Mouse (Mus musculus): ENCODE measurements around the gene Col20a1.

The Col20a1 gene

DNA sequence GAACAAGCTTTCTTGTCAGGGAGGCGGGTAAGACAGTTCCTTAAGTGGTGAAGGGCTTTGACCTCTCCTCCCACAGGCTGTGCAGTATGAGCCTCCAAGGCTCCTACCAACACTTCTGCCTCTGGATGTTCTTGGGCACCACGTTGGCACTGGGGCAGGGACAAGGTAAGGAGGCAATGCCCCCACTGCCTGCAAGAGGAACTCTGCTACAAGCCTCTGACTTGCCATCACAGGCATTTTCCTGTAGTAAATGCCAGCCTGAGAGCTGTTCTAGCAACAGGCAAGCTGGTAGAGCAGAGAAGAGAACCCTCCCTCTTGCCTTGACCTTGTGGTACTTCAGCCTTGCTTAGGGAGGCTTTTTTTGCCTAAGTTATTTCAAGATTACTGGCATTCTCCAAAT lies at the start of gene Col20a1:
Gene Col20a1, plus strand, starts transcription at position 87 of the 400 bp plus-strand sequence.
- DNase-seq (ENCODE audit: low spot score in 2 of 2) = no peak

DNA sequence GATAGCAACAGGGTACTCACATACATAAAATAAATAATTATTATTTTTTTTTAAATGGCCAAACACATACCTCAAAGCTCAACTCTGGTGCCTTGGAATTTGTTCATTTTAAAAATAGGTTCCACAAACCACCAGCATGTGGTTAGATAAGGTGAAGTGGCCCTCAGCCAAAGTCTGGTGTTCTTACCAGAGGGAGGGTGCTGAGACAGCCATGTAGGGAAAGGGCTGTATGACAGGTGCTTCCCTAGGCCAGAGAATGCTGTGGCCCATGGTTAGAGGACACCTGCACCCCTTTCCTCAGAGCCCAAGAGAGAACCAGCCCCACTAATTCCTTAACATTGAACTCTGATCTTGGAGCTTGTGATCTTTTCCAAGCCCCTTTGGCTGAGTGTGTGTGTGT lies 46.1 kb upstream of the Col20a1 start:
- no peak for DNase-seq (ENCODE audit: low spot score in 2 of 2)

DNA sequence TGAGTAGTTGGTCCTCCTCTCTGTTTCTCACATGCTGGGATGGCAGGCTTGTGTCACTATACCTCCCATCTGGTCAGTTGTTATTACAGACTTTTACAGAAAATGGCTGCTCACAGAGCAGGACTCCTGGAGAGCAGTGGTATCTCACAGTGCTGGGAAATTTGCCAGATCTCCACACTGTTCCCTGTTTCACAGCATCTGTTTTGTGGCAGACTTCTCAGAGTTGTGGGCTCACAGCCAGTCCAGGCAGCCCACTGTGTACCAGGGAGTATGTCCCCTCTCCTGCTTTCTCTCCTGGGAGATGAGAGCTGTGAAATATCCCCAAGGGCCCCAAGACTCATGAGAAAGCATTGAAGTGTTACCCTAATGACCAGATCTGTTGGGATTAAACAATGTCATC lies 44.5 kb upstream of the Col20a1 start:
- DNase-seq (ENCODE audit: low spot score in 2 of 2) = no peak

DNA sequence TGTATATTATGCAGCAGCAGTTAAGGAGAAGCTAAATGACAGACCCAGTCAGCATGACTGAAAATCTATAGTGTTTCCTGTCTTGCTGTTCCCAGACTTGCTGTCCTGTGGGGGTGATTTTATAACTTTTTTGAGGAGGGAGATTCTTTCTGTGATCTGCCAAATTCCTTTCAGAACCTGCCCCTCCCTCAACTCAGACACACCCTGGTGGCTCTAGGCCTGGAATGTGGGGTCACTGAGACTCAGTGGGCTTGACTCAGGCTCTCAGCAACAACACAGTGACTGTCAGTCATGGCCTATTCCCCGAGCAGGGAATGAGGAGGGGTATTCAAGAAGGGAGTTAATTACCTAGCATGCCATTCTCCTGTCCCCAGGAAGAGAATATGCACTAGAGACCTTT lies 36.4 kb upstream of the Col20a1 start:
- no peak for DNase-seq (ENCODE audit: low spot score in 2 of 2)

DNA sequence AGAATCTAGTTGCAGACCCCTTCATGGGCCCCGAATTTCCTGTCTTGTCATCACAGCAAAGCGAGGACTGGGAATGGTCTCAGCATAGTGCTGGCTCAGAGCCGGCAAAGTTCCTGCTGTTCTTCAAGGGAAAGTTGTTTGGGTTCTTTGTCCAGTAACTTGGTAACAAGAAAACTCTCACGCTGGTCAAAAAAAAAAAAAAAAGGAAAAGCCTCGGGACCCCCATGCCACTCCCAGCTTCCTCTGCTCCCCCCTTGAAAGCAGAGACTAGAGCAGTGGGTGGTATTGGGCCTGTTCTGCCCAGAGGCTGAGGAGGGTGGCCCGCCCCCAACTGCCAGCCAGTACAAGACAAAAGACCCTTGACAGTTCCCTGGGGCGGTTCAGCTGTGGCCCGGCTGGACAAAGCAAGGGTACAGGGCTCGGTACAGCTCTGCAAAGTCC lies 33.6 kb upstream of the Col20a1 start:
- DNase-seq (ENCODE audit: low spot score in 2 of 2) = peak; percentile 30 to 41

DNA sequence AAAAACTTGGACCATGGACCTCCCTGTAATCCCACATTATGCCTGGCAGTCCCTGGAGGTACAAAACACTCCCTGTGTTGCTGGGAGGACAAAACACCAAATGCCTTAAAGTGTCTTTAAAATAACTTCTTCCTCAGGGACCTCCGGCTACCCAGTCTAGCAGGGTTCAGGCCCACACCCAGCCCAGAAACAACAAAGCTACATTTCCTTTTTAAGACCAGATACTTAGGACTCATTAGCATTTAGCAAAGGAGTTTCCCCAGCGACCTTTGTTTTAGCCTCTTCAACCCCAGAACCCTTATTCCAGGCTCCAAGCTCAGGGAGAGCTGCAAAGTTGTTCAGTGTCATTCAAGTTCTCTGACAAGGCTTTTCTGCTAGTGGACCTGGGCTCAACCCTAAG lies 32.7 kb upstream of the Col20a1 start:
- DNase-seq (ENCODE audit: low spot score in 2 of 2) = no peak

DNA sequence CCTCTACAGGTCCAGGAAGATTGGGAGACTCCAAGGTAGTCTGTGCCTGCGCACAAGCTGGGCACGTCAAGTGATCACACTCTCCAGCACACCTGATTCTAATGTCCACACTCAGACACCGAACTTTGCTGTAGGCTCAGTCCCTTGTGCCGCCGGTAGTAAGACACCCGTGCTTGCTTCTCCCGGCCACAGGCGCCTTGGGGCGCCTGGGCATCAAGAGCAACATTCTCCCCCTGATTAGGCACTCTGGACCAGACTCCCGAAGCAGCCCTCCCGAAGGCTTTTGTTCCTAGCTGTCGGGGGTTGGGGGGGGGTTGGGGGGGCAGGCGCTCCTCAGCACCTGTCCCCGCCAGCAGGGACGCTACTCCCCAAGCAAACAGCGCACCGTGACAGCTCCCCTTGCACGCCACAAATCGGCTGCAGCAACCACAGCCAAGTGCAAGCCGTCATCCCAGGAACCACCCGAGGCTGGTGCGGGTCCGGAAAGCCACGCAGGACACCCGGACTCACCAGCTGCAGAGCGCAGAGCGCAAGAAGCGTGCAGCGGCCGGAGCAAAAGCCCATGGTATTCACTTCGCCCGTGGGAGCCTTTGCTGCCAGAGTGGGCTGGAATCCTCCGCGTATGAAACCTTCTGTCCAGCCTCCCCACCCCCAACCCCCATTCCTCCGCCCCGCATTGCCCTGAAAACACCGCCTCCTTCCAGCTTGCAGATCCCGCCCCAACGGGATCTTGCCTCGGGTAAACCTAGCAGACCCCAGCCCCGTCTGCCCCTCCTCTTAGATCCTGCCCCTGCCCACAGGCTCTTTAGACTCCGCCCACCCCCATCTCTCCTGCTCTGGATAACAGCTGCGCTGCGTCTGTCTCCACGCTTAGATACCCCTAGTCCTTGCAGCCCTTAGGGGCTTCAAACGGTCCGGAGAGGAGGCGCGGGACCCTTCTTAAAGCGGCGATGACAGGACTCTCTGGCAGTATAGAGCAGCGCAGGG lies 32.0 kb upstream of the Col20a1 start, which contains the start of gene Nkain4:
Gene Nkain4, minus strand, starts transcription at position 639 of the 987 bp plus-strand sequence.
- DNase-seq (ENCODE audit: low spot score in 2 of 2) = peak; percentile 20 to 22

DNA sequence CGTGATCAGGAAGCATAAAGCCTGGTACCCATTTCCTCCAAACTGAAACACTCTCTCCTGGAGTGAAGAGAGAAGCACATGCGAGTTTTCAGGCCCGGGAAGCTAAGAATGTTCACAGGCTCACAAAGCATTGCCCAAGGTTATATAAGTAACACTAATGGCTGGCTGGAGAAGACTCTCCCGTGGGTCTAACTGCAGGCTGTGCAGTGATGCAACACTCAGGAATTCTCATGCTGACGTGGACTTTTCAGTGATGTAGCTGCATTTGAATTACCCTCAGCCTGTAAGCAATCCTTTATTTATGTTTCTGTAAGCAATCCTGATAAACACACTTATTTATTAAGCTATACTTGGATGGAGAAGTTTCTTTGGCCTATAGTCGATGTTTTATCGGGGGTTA lies 26.7 kb upstream of the Col20a1 start:
- DNase-seq (ENCODE audit: low spot score in 2 of 2) = no peak

DNA sequence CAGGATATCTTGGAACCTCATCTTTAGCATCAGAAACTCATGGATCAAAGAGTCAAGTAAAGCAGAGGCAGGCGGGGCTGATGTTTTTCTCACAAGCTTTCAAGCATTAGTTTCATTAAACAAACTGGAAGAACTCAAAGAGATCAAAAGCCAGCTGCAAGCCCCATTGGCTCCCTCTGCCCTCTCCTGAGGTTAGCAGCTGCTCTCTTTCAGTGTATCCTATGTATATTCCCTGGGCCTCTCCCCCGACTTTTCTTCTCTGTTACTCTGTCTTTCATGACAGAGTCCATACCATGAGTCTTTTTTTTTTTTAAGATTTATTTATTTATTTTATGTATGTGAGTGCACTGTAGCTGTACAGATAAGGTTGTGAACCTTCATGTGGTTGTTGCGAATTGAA lies 26.1 kb upstream of the Col20a1 start:
- no peak for DNase-seq (ENCODE audit: low spot score in 2 of 2)

DNA sequence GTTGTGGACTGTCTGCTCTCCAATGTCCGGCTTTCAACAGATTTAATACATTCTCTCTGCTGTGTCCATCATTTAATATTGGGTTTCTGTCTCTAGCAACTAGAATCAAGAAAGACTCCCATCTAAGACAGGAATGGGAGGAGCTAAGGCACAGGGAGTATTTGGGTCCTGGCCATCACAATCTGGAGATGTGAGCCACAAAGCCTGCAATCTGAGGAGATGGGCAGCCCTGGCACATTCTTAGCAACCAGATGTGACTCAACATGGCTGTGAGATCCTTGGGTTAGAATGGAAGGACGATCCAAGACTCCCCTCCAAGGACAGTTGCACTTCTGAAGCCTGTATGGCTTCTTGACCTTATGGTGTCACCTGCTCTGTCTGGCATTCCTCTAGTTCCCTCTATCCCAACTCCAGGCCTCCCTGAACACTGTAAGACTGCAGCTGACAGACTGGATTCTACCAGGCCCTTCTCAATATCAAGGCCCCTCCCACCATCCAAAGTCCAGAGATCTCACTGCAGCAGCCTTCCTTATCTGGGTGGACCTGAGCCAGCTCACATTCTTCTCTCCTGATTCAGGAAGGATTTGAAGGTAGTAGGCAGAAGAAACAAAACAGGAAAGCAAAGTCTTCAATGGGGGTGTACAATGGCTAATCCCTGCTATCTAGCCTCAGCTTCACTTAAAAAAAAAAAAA lies 23.6 kb upstream of the Col20a1 start:
- DNase-seq (ENCODE audit: low spot score in 2 of 2) = no peak

DNA sequence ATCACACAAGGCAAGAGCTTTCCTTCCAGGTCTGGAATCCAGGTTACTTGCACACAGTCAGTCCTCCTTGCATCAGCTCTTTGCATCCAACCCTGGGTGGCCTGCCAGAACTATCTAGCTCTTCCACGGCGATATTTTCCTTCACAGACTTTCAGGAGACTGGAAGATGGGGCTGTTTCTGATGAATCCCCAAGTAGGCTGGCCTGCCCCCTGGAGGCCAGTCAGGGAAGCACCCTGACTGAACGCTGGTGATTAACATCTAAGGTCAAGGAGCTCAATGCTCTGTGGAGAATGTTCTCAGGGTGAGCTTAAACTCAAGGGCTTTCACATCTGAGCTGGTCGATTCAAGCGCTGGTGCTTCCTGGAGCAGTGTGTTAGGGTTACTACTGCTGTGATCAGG lies 22.4 kb upstream of the Col20a1 start:
- peak; percentile 58 to 59 for DNase-seq (ENCODE audit: low spot score in 2 of 2)

DNA sequence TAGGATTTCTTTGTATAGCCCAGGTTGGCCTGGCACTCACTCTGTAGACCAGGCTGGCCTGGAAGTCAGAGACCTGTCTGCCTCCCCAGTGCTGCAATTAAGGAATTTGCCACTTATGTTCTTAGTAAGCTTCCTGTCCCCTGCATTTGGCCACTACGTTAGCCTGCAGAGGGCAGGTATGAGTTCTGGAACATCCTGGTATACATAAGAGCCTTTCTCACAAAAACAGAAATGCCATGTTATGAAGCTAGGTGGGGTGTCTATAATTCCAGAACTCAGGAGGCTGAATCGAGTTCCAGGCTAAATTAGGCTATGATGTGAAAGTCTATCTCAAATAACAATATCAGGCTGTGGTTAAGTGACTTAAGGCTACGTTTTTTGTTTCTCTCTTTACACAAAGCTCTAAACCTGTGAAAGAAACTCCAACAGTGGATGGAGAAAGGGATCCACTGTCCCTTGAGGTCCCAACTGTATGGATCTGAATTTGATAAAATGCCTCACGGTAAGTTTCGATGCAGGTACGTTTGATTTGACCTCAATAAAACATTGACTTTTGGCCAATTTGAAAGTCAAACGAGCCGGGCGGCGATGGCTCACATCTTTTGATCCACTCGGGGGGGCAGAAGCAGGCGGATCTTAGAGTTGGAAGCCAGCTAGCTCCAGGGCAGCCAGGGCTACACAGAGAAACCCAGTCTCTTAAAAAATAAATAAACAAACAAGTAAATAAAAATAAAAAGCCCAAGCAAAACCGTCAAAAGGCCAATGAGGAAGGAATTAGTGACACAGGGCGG lies 20.0 kb upstream of the Col20a1 start:
- DNase-seq (ENCODE audit: low spot score in 2 of 2) = no peak

DNA sequence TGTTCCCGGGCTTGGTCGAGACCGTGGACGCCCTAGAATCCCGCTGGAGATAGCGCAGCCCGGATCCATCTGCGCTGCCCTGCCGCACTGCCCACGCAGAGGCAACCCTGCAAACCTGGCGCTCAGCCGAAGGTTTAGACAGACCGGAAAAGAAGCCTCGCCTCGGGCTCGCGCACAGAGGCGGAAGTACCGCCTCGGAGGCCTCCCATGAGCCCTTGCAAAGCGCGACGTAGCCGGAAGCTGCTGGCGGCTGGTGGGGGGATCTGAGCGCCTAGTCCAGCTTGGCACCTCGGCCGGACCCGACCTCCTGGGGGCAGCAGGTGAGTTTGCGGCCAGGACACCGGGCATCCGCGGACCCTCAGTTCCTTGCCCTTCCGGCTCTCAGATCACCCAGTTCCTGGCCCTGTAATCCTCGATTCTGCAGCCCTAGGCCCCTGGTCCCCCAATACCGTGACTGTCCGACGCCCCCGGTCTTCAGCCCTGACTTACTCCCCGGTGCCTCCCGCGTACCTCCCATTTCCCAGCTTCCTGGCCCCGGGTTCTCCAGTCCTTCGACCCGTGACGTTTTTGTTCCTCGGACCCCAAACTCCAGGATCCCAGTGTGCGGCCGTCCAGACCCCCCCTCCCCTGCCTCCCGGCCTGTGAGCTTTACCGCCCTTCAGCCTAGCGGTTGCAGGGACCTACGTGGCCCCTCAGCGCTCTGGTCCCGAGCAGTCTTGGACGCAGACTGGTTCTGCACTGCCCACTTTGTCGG lies 19.1 kb upstream of the Col20a1 start, which contains the start of gene Arfgap1:
Gene Arfgap1, plus strand, starts transcription at position 216 of the 754 bp plus-strand sequence.
- peak; percentile 90 to 92 for DNase-seq (ENCODE audit: low spot score in 2 of 2)

DNA sequence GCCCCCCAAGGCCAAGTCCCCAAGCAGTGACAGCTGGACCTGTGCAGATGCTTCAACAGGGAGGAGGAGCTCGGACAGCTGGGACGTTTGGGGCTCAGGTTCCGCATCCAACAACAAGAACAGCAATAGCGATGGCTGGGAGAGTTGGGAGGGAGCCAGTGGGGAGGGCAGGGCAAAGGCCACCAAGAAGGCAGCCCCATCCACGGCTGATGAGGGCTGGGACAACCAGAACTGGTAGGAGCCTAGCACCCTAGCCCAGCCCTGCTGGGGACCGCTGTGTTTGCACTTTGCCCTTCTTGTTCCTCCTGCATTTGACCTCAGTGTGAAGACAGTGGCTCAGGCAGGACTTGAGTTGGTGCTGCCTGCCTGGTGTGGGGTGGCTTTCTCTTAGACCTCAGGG lies 5.2 kb upstream of the Col20a1 start:
- no peak for DNase-seq (ENCODE audit: low spot score in 2 of 2)

DNA sequence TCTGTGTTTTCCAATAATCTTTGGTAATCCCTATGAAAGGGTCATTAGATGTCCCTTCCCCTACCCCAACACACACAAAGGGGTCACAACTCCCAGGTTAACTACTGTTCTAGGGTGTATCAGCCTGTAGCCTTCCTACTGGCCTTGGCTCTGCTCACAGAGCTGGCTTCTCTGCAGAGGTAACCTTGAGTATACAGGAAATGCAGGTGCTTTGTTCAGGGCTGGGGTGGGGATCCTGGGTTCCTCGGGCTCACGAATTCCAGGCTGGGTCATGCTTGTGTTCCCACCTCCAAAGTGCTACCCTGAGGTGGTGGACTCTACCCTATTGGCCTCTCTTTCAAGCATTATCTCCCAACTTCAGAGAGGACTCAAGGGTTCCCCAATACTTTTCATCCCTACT lies 700 bp upstream of the Col20a1 start:
- no peak for DNase-seq (ENCODE audit: low spot score in 2 of 2)

DNA sequence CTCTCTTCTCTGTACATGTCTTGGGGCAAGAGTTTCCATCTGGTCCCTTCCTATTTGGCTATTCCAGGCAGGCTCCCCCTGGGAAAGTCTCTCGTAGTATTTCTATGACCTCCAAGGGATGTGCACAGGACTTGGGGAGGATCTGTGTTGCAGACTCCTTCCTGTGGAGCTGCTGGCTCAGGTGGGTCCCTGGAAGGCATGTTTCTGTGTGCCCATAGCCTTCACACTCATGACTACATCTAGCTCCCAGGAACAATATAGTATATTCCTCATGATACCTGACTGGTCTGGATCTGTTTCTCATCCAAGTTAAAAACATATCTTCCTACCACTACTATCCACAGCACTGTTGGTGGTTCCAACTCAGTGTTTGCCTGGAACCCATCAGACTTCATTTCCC lies 666 bp downstream of the Col20a1 start:
- no peak for DNase-seq (ENCODE audit: low spot score in 2 of 2)

DNA sequence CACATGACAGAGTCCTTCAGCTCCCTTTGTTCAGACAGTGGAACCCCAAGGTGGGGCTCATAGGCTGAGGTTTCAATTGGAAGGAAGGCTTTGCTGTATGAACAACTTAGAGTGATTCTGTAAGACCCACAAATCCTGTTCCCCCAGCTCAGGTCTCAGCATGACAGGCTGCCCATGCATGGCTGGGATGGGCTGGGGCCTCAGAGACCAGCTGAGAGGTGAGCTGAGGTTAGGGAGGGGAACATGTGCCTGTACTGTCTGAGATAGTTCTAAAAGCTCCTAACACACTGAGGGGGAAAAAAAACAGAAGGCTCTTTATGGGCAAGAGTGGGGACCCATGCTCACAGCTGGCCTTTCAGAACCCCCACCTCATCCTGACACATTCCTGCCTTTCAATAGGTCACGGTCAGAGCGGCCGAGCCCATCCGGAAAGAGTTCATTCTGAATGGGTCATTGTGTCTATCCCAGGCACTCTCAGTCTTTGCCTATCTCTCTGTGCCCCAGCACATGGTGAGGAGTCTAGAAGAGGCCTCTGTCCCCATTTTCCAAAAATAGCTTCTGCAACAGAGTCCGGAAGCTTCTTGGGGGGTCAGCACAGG lies 1.2 kb downstream of the Col20a1 start:
- DNase-seq (ENCODE audit: low spot score in 2 of 2) = no peak

DNA sequence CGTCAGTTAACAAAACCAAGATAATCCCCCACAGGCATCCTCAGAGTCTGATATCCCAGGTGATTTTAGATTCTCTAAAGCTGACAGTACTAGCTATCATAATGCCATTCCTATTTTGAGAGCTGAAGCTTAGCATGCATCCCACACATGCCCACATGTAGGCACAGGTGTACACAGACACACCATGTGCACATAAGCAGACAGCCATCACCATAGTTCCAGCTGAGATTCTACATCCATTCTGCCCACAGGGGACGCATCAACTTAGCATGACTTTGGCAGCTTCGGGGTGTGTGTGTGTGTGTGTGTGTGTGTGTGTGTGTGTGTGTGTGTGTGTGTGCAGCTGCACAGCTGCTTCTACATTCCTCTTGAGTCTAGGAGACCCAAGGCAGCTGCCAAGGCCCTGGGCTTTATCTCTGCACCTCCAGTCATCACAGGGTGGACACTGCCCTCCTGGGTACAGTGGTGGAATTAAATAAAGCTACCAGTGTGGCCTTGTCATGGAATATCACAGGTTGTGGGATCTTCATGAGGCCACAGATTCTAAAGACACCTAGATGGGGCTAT lies 2.1 kb downstream of the Col20a1 start:
- DNase-seq (ENCODE audit: low spot score in 2 of 2) = peak in 1 of 2 experiments; percentile 24

DNA sequence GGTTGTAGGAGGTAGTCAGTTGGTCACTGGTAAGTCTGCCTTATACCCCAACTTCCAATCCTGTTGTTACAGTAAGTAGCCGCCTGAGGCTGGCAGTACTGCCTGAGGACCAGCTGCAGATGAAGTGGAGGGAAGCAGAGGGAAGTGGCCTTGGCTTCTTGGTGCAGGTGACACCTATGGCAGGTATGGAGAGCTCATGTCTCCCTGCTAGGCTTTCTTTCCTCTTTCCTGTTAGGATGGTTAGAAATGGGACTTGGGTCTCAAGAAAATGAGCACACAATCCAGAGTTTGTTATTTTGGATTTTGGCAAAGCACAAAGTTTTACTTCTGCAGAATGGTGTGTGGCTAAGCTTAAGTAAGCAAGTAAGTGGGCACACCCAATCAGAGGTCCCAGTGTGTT lies 2.6 kb downstream of the Col20a1 start:
- DNase-seq (ENCODE audit: low spot score in 2 of 2) = no peak

DNA sequence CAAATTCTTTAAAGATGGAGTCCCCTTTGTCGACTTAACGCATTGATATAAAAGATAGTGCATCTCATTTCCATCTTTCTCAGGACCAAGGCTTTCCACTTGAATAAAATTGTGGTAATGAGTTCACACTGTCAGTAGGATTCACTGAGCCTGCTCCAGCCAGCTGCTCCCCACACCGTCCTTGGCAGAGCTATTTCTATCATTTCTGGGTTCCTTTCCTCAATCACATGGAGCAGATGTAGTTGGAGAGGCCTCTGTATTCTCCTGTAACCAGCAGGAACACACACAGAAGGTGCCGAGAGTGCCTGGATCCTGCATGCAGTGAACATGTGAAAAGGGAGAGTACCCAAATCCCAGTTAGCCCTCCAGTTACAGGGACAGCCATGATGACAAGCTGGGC lies 4.0 kb downstream of the Col20a1 start:
- DNase-seq (ENCODE audit: low spot score in 2 of 2) = no peak
